Comparison of ENCODE assay signal across 8 mouse cellular contexts in genomic region chr7:141432741-141433516, GRCm38 (mm10). TPM values are rescaled to one million over a fixed set of nuclear protein-coding genes. Genes with fewer than 3 reads are reported as not detected.
A peak's percentile ranks its signal among the peaks of the same experiment; 100 is the strongest.
DNase-seq lines count a peak whose midpoint lies in the region; ATAC-seq lines count a peak whose summit lies in the region.

No protein-coding gene starts in this region.

- H3K9ac ChIP-seq in heart, embryonic 12.5 days: no peak overlapping the region

- H3K4me3 ChIP-seq in heart, embryonic 12.5 days: no peak overlapping the region

- H3K4me1 ChIP-seq in heart, embryonic 12.5 days (replicated peaks): peaks cover 65% of the 10 kb centered on the region

- DNase-seq in heart, adult 11 months: peak; percentile 98
- DNase-seq in adipocyte (ENCODE audit: low spot score): peak; percentile 73
- DNase-seq in cerebellum, postnatal 25 days: peak; percentile 92 to 95
- DNase-seq in kidney, postnatal 10 days: peak; percentile 57
- DNase-seq in spleen, adult 18-20 months: no peak
- DNase-seq in lung, adult 18-20 months: no peak
- DNase-seq in lung, postnatal 36 days: no peak

- no peak overlapping the region for H3K27ac ChIP-seq in heart, embryonic 12.5 days (ENCODE audit: poor library complexity, severe bottlenecking)

- 89% methylated on average over 6 of the region's 6 CpGs for WGBS in heart, embryonic 12.5 days

- no peaks in the 10 kb centered on the region for H3K27me3 ChIP-seq in heart, embryonic 12.5 days (replicated peaks)

- no peak for ATAC-seq in heart, embryonic 12.5 days (ENCODE audit: insufficient number of reproducible peaks, low FRiP score)

- H3K36me3 ChIP-seq in heart, embryonic 12.5 days: peaks cover 38% of the 10 kb centered on the region

- H3K9me3 ChIP-seq in heart, embryonic 12.5 days (replicated peaks): no peaks in the 10 kb centered on the region

- H3K4me2 ChIP-seq in heart, embryonic 12.5 days: no peak overlapping the region

RNA-seq across cellular contexts. Expression of gene Cend1, which starts 3.6 kb away (rescaled TPM):
- 13.9 and 14.6 TPM in 2 replicates for polyA plus RNA-seq in heart, embryonic 12.5 days (2016; fragmentation: Nextera tagmentation; extraction: Ambion mirVana)

RNA-seq across cellular contexts. Expression of gene Slc25a22, which starts 4.8 kb away (rescaled TPM):
- polyA plus RNA-seq in heart, embryonic 12.5 days (2016; fragmentation: Nextera tagmentation; extraction: Ambion mirVana): 19.3 and 20.7 TPM in 2 replicates

RNA-seq across cellular contexts. Expression of gene Pidd1, which starts 10.9 kb away (rescaled TPM):
- polyA plus RNA-seq in heart, embryonic 12.5 days (2016; fragmentation: Nextera tagmentation; extraction: Ambion mirVana): 12.0 and 14.3 TPM in 2 replicates

RNA-seq across cellular contexts. Expression of gene Rplp2, which starts 14.2 kb away (rescaled TPM):
- polyA plus RNA-seq in heart, embryonic 12.5 days (2016; fragmentation: Nextera tagmentation; extraction: Ambion mirVana): 867 and 941 TPM in 2 replicates

RNA-seq across cellular contexts. Expression of gene Gatd1, which starts 19.0 kb away (rescaled TPM):
- polyA plus RNA-seq in heart, embryonic 12.5 days (2016; fragmentation: Nextera tagmentation; extraction: Ambion mirVana): 25.5 and 26.7 TPM in 2 replicates

Comparison
In these comparisons a context has a peak if more than half of its experiments do, and no peak if none do; other contexts are left out.
1. DNase-seq: peak in heart, adult 11 months (single experiment), adipocyte (single experiment), cerebellum, postnatal 25 days (2 of 2) and kidney, postnatal 10 days (single experiment); none in spleen, adult 18-20 months (0 of 2), lung, adult 18-20 months (0 of 2) and lung, postnatal 36 days (single experiment).